Mouse (Mus musculus) CD4-positive helper T cell, adult 2 months (primary cell): Measurements from ENCODE around the gene Plin2.
"Not testable (repeated sequence)": the region's sequence is repeated elsewhere in the genome, so short reads cannot be mapped to it uniquely, and the experiment has no call there.

Experiments used
- DNase-seq: peaks from one replicate; pipeline ENCODE4 v3.0.0-alpha.2; 2012; ENCODE audit warnings: low read depth, missing footprints, low spot score

Gene Plin2

DNA sequence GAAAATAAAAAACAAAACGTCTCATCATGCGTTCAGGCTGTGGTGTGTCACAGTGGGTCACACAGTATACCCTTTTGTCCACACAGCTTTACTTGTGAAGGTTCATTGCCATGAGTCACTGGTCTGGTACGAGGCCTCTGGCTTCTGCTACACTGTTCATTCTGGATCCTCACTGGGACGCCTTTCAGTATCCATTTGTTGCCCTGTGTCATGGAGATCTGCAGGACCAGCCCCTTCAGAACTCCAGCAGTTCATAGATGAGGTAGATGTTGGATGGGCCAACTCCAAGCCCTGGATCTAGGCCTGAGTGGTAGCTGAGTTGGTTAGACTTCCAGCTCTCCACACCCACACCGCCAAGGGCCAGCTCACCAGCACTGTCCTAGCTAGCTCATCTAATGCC is 13.9 kb upstream of the Plin2 start:
- DNase-seq: no peak

DNA sequence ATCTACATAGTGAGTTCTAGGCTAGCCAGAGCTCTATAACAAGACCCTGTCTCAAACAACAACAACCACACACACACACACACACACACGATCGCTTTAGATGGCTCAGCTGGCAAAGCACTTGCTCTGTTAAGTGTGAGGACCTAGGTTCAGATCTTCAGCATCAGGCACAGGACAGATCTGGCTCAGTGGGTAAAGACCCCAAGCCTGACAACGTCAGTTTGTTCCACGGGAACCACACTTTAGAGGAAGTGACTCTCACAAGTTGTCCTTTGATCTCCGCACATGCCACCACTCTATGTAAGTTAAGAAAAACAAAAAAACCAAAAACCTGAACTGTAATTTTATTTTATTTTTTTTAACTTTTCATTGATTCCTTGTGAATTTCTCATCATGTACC is 13.4 kb upstream of the Plin2 start:
- peak; percentile 55 for DNase-seq

DNA sequence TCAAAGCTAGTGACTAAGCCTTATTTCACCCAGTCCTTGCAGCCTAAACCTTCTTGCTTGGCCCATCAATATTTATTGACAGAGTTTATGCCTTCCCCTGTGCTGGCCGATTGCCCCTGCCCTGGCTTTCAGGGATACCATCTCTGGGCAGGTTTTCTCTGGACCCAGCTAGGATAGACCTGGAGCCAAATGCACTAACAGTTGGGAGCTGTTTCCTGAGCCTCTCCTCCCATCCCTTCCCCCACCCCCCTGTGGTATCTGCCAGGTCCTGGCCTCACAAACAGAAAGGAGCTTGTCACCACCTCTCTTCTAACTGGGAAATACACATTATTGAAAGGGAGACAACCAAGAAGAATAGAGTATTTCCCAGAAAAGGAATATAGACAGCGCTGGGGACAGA is 12.0 kb upstream of the Plin2 start:
- no peak for DNase-seq

DNA sequence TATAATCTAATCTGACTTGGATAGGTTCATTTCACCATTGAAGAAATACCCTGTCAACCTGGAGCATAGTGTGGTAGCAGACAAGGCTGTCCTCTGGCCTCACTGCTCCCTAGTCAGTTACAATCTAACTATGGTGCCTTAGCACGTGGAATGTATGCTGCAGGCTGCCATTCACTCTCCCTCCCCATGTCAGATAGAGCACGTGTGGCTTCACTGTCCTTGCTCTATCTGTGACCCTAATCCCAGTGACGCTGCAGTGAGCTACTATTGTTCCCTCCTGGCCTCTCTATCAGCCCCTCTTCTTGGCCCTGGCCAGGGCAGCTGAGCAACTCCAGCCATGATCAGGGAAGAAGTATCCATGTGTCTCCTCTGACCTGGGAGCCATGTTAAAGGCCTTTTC is 11.6 kb upstream of the Plin2 start:
- DNase-seq: no peak

DNA sequence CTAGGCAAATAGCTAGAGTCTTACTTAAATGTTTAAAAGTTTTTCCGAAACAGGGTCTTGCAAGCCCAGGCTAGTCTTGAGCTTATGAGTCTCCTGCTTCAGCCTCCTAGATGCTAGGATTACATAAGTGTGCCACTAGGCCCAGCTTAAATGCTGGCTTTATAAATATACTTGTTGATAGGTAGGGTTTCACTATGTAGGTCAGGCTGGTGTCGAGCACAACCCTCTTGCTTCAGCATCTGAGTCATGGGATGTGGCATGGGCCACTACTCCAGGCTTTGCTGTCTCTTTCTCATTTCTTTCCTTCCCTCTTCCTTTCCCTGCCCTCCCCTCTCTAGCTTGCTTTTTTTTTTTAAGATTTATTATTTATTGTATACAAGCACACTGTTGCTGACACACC is 9.8 kb upstream of the Plin2 start:
- DNase-seq: no peak

DNA sequence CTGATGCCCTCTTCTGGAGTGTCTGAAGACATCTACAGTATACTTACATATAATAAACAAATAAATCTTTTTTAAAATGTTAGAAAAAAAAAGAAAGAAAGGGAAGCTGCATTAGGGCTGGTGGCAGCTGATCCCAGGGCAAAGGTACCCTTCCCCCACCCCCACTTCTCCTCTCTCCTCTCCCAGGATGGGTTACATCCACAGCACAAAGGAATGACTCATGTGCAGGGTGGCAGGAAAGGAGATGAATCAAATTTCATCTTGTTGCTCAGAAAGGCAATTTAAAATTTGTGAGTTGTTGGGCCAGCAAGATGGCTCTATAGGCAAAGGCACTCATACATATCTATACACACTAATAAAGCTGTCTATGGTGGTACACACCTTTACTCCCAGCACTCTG is 6.9 kb upstream of the Plin2 start:
- no peak for DNase-seq

DNA sequence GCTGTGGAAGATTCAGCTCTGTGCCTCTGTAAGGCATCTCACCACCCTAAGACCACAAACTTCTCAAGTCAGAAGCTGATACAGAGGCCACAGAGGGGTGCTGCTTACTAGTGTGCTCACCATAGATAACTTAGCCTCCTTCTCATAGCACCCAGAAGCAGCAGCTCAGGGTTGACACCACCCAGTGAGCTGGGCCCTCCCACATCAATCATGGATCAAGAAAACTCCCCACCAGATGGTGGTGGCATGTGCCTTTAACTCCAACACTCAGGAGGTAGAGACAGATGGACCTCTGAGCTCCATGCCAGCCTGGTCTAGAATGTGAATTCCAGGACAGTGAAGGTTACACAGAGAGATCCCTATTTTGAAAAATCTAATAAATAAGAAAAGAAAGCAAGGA is 4.9 kb upstream of the Plin2 start:
- DNase-seq: not testable (repeated sequence)

DNA sequence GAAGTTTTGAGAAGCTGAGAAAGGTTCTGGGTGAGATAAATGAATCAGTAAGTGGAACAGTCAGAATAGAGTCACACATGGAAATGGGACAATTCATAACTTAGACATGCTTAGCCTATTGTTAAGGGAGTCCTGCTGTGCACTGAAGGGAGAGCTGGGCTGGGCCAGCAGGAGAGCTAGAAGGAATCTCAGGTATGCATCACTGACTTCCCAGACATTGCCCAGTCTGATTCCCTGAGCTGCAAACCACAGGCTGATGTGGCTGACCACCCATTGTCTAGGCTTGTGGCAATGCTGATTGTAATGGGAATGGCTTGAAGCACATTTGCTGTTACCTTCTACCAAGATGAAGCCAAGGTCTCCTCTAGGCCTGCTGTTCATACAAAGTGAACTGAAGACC is 4.3 kb upstream of the Plin2 start:
- not testable (repeated sequence) for DNase-seq

DNA sequence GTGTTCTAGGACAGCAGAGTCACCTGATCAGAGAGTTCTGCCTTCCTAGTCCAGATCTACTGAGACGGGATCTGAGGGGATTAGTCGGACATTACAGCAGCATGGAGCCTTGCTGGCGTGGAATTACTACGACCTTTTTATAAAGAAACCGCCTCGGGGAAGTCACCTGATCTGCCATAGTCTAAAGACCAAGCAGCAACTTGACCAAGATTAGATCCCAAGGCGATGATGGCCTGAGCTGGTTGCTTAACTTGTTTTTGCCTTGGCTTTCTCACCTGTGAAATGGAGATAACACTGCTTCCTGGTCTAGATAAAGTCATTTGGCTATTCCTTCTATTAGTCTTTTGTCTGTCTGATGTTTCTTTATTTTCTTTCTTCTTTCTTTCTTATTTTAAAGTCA is 2.6 kb upstream of the Plin2 start:
- no peak for DNase-seq

DNA sequence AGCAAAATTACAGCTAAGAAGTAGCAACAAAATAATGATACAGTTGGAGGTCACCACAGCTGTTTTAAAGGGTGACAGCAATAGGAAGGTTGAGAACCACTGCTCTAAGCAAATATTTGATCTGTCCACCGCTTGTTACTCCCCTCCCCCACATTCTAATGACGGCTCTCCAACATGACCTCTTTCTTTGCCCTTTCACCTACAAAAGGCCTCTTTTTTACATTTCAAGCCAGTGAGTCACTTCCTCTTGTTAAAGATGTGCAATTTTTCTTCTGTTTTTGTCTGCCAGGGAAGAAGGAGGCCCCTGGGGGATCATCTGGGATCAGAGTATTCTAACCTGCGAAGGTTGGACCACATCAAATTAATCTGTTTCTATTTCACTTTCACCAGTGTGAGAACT is 1.9 kb upstream of the Plin2 start:
- no peak for DNase-seq

DNA sequence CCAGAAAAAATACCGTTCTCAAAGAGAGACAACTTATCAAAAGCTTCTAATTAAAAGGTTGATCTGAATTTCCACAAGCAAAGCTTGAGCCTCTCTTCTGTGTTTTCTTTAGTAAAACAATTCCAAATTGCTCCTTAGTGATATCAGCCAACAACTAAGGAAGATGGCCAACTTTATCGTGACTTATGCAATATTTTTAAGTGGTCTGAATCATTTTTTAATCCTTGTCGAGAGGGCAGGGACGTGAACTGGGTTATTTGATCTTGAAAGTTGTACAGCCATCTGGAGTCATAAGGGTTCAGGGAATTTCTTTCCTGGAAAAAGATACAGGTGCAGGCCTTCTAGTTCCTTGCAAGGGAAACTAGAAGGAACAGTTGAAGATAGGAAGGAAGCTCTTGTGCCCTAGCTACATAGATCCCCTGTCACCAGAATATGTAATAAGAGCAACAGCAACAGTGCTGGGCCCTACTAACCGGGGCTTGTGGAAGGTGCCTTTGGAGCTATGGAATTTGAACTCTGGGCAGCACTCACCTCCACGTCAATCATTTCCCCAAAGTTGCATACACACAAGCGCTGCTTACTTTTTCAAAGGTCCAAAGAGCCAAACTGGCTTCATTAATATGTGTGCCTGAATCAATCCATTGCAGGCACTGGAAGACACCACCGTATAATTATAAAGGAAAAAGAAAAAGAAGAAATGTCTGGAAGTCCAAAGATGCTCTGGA is 884 bp upstream of the Plin2 start:
- DNase-seq: no peak

DNA sequence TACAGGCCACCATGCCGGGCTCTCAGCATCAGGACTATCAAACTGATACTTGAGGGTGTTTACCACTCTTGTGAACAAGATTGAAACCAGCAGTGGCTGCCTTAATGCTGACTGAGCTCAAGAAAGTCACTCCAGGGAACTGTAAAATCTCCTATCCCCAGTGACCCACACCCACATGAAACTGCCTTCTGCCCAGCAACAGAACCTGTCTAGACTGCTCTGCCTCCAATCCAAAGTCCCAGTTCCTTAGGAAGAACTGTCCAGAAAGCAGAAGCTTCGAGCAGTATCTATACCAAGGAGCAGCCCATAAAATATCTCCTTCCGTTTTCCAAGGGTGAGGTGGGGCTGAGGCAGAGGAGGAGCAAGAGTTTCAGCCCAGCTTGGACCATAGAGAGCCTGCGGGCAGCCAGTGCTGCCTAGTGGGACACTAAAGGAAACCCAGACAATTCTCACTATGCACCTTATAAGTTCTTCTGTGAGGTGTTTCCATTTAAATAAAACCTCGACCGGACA is 563 bp downstream of the Plin2 start:
- DNase-seq: not testable (repeated sequence)

DNA sequence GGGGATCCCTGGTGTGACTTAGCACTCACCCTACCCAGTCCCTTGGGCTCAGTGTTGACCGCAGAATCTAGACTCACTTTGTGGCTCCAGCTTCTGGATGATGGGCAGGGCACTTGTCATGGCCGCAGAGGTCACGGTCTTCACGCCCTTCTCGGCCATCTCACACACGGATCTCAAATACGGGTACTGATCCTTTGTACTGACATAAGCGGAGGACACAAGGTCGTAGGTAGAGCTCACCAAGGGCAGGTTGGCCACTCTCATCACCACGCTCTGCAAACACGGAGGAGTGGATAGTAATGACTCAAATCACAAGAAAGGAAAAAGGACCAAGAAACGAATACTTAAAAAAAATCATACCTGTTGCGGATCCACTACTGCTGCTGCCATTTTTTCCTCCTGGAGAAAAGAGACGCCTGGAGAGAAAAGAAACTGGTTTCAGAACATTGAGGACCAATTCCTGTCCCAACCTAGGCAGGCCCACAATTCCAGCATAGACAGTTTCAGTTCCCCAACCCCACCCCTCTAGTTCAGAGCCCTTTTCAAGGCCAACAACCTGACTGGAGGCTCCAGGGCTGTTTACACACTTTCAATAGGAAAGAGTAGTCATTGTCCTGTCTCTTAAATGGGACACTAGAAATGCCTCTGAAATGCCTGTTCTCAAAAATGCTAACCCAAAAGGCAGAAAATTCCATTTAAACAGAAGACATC is 1.4 kb downstream of the Plin2 start:
- DNase-seq: no peak

DNA sequence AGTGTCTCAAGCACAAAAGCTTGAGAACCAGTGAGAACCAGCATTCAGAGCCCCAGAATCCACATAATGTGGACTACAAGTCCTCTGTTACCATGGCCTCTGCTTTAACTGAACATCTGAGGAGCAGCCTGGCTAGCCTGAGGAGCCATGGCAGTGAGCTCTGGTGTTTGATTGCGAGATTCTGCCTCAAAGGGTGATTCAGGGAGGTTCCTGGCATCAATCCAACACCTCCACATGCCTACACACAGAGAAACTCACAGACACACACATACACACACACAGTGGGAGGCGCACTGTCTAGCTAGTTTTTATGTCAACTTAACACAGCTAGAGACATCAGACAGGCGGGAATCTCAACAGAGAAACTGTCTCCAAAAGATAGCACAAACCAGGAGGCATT is 4.3 kb downstream of the Plin2 start:
- no peak for DNase-seq

DNA sequence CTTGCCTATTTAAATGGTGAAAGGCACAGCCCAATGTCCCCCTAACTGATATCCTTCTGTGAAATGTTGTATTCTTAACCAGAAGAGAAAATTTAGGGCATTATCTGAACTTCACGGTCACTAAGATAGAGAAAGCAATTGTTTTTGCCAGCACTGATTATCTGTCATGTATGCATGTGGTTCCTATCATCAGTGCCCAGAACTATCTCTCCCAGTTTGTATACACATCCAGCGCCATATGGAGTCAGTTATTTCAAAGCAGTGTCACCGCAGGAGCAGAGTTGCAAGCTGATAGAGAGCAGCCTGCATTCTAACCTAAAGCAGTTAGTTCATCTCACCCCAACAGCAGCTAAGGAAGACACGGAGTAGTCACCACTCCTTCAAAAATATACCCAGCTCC is 5.9 kb downstream of the Plin2 start:
- no peak for DNase-seq

DNA sequence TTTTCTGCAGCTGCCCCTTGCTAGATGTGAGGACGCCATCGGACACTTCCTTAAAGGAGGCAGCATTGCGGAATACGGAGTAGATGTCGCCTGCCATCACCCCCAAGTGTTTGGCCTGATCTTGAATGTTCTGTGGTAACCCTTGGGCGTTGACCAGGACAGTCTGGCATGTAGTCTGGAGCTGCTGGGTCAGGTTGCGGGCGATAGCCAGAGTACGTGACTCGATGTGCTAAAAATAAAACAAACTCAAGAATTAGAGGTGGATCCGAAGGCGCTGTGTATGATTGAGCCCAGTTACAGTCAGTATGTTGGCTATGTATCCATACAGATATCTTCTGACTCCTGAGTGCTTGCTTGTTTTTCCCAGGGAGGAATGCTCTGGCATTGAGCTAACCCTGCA is 12.7 kb downstream of the Plin2 start:
- no peak for DNase-seq

DNA sequence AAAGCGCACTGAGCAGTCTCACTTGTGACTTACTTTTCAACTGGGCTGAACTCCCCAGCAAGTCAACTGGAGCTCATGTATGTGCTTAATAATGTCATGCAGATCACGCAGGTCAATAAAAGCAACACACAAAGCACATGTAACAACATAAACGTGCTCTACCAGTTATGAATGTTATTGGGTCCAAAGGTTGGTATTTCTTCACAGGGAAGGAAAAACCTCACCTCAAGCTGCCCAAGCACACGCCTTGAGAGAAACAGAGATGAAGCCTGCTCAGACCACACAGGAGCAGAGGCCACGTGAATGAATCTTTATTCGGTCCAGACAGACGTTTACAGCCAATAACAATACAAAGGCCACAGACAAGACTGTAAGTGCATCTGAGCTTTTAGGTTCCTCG is 13.4 kb downstream of the Plin2 start:
- not testable (repeated sequence) for DNase-seq

DNA sequence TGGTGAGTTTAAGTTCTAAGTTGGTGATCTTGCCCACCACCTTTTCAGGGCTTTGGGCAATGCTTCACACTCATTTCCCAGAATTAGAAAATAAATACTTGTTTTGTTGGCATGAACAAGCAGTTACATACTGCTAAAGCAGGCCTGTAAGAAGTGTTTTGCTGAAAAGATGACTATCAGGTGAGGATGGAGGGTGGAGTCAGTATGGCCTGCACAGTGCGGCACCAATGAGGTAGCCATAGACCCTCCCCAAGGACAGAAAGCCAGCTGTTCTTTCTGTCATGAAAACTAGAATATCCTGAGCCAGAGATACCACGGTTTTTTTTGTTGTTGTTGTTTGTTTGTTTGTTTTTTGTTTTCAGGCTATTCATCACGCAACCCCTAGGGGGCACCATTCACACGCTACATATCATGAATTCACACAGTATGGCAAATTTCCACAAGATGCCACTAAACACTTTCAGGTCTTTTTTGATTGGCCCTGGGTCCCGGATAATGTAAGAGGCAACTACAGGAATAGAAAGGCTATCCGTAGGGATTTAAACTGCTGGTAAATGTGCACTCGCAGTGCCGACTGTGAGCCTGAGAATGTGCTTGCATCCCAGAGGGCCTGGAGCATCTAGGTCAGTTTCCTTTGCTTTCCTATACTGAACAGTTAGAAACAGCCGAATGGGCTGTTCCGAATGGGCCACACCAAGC is 18.0 kb downstream of the Plin2 start:
- peak; percentile 35 for DNase-seq

DNA sequence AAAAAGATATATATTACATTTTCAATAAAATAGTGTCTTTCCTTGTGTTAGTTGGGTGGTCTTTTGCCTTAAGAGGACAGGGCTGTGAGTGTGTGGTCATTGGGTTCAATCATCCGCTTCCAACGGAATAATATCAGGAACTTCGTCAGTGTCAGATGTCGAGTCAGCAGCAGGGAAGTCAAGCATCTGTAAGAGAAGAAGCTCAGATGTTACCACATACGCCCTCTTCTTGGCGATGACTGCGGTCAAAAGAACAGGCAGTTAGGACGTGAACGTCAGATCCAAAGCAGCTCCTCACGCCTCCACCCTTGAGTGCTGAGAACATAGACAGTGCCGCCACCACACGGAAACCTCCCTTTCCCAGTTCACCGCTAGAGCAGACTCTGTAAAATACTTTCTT is 21.5 kb downstream of the Plin2 start:
- DNase-seq: not testable (repeated sequence)

DNA sequence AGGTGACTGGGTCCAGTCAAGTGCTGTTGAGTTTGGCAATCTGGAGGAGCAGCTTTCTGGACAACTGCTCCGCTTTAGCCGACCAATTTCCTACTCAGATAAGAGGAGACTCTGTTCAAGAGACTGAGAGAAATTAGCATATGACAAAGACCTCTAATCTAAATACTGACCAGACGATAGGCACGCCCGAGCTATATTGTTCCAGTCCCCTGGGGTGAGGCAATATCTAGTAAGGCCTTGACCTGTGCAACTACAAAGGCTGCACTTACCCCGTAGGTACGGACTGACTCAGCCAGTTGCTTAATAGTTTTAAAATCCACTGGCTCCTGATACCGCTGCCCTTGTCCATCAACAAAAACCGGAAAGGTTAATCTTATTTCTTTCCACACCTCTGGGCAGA is 32.3 kb downstream of the Plin2 start:
- not testable (repeated sequence) for DNase-seq

DNA sequence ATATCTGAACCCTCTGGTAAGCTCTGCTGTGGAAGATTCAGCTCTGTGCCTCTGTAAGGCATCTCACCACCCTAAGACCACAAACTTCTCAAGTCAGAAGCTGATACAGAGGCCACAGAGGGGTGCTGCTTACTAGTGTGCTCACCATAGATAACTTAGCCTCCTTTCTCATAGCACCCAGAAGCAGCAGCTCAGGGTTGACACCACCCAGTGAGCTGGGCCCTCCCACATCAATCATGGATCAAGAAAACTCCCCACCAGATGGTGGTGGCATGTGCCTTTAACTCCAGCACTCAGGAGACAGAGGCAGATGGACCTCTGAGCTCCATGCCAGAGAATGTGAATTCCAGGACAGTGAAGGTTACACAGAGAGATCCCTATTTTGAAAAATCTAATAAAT is 35.0 kb downstream of the Plin2 start:
- not testable (repeated sequence) for DNase-seq

DNA sequence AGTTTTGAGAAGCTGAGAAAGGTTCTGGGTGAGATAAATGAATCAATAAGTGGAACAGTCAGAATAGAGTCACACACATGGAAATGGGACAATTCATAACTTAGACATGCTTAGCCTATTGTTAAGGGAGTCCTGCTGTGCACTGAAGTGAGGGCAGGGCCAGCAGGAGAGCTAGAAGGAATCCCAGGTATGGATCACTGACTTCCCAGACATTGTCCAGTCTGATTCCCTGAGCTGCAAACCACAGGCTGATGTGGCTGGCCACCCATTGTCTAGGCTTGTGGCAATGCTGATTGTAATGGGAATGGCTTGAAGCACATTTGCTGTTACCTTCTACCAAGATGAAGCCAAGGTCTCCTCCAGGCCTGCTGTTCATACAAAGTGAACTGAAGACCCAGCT is 35.5 kb downstream of the Plin2 start:
- DNase-seq: not testable (repeated sequence)

DNA sequence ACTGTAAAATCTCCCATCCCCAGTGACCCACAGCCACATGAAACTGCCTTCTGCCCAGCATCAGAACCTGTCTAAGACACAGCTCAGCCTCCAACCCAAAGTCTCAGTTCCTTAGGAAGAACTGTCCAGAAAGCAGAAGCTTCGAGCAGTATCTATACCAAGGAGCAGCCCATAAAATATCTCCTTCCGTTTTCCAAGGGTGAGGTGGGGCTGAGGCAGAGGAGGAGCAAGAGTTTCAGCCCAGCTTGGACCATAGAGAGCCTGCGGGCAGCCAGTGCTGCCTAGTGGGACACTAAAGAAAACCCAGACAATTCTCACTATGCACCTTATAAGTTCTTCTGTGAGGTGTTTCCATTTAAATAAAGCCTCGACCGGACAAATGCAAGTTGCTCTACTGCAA is 37.3 kb downstream of the Plin2 start:
- DNase-seq: not testable (repeated sequence)
